Comparison of ENCODE assay signal across 8 mouse cellular contexts in the genomic region with DNA sequence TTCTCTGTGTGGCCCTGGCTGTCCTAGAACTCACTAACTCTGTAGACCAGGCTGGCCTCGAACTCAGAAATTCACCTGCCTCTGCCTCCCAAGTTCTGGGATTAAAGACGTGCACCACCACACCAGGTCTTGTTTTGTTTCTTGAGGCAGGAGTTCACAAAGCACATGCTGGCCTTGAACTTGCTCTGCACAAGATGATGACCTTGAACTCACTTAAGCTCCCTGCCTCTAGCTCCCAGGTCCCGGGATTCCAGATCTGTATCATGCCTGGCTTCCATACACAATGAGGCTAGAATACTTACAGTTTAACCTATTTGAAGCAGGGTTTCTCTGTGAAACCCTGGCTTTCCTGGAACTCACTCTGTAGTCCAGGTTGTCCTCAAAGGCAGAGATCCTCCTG. TPM values are rescaled to one million over a fixed set of nuclear protein-coding genes. Genes with fewer than 3 reads are reported as not detected.
DNase-seq lines count a peak whose midpoint lies in the region; ATAC-seq and TF ChIP-seq lines count a peak whose summit lies in the region.

No protein-coding gene starts in this region.

- DNase-seq in kidney, adult 18-20 months = no peak
- DNase-seq in hindbrain, embryonic 10.5 days (ENCODE audit: low spot score) = no peak
- no peak for DNase-seq in left cerebral cortex, postnatal 10 days (ENCODE audit: extremely low spot score in 1 of 2, low spot score in 2 of 2)
- no peak for DNase-seq in gastrocnemius, postnatal 4 days (ENCODE audit: low spot score in 2 of 2)
- DNase-seq in thymus, postnatal 14 days = no peak

- TF ChIP-seq POLR2A in bone marrow, adult 2 months (IDR thresholded peaks at IDR 0.05; ENCODE audit: borderline replicate concordance, control insufficient read depth, low read depth, low read length) = no peak

- intact Hi-C loops in left cerebral cortex, postnatal 10 days (cut with DNase I) = no loop called here

- TF ChIP-seq CTCF in bone marrow, adult 2 months (IDR thresholded peaks at IDR 0.05; ENCODE audit: control insufficient read depth, insufficient read depth, low read length) = no peak

- ATAC-seq in kidney, embryonic 15.5 days (replicated peaks; ENCODE audit: low FRiP score) = no peak
- no peak for ATAC-seq in midbrain, embryonic 15.5 days (replicated peaks)

- peak overlapping the region; percentile 98; the same call in 1 of the 2 replicates for H3K4me3 ChIP-seq in kidney, embryonic 15.5 days (replicated peaks)
- peak overlapping the region; percentile 26 for H3K4me3 ChIP-seq in bone marrow, adult 2 months (replicated peaks; ENCODE audit: control insufficient read depth, low read depth, low read length)
- H3K4me3 ChIP-seq in hindbrain, embryonic 10.5 days = peak overlapping the region; percentile 80
- H3K4me3 ChIP-seq in midbrain, embryonic 15.5 days = peak overlapping the region; percentile 94

- H3K9me3 ChIP-seq in kidney, embryonic 15.5 days (replicated peaks) = no peaks in the 10 kb centered on the region
- no peaks in the 10 kb centered on the region for H3K9me3 ChIP-seq in hindbrain, embryonic 10.5 days
- H3K9me3 ChIP-seq in midbrain, embryonic 15.5 days = no peaks in the 10 kb centered on the region

- H3K4me2 ChIP-seq in kidney, embryonic 15.5 days = peak overlapping the region; percentile 82; the same call in 1 of the 2 replicates
- peak overlapping the region; percentile 70 for H3K4me2 ChIP-seq in midbrain, embryonic 15.5 days

- H3K27me3 ChIP-seq in kidney, embryonic 15.5 days = no peaks in the 10 kb centered on the region
- no peaks in the 10 kb centered on the region for H3K27me3 ChIP-seq in hindbrain, embryonic 10.5 days (ENCODE audit: insufficient read depth, poor library complexity, severe bottlenecking)
- H3K27me3 ChIP-seq in midbrain, embryonic 15.5 days (replicated peaks) = no peaks in the 10 kb centered on the region

- no peak overlapping the region for H3K27ac ChIP-seq in kidney, embryonic 15.5 days
- no peak overlapping the region for H3K27ac ChIP-seq in bone marrow, adult 2 months (ENCODE audit: control insufficient read depth, insufficient read depth, low read depth, low read length, poor library complexity)
- H3K27ac ChIP-seq in hindbrain, embryonic 10.5 days = no peak overlapping the region
- H3K27ac ChIP-seq in midbrain, embryonic 15.5 days = no peak overlapping the region

- no peak overlapping the region for H3K9ac ChIP-seq in kidney, embryonic 15.5 days
- H3K9ac ChIP-seq in midbrain, embryonic 15.5 days = no peak overlapping the region

- WGBS in kidney, embryonic 15.5 days = 76% methylated on average over 3 of the region's 3 CpGs
- 70% methylated on average over 3 of the region's 3 CpGs for WGBS in bone marrow, adult 2 months
- WGBS in hindbrain, embryonic 10.5 days = 84% methylated on average over 3 of the region's 3 CpGs
- 80% methylated on average over 3 of the region's 3 CpGs for WGBS in midbrain, embryonic 15.5 days

- H3K36me3 ChIP-seq in kidney, embryonic 15.5 days = peaks cover 3% of the 10 kb centered on the region; the same call in 1 of the 2 replicates
- H3K36me3 ChIP-seq in hindbrain, embryonic 10.5 days = peaks cover 6% of the 10 kb centered on the region
- H3K36me3 ChIP-seq in midbrain, embryonic 15.5 days (replicated peaks) = no peaks in the 10 kb centered on the region

- H3K4me1 ChIP-seq in kidney, embryonic 15.5 days = peaks cover 21% of the 10 kb centered on the region
- peaks cover 4% of the 10 kb centered on the region; the same call in 1 of the 2 replicates for H3K4me1 ChIP-seq in bone marrow, adult 2 months (ENCODE audit: control insufficient read depth, insufficient read depth, low read length)
- peaks cover 21% of the 10 kb centered on the region for H3K4me1 ChIP-seq in hindbrain, embryonic 10.5 days (replicated peaks)
- H3K4me1 ChIP-seq in midbrain, embryonic 15.5 days = peaks cover 31% of the 10 kb centered on the region

RNA-seq across cellular contexts. Expression of gene Fbxo33, which starts 2.2 kb away (rescaled TPM):
- 7.8 and 9.8 TPM in 2 replicates for polyA plus RNA-seq in kidney, embryonic 15.5 days (2015; fragmentation: Nextera tagmentation; extraction: Ambion mirVana)
- polyA plus RNA-seq in bone marrow, adult 2 months (2011; ENCODE audit: insufficient read depth, insufficient read length, low replicate concordance, missing spikeins) = 12.0 and 31.7 TPM in 2 replicates
- polyA plus RNA-seq in hindbrain, embryonic 10.5 days (2016; fragmentation: Nextera tagmentation; extraction: Ambion mirVana) = 5.8 and 6.4 TPM in 2 replicates
- 7.3 and 8.1 TPM in 2 replicates for polyA plus RNA-seq in midbrain, embryonic 15.5 days (2015; fragmentation: Nextera tagmentation; extraction: Ambion mirVana)
- 10 to 100 TPM; 29.6 to 32.9 TPM for total RNA-seq in left cerebral cortex, postnatal 10 days (2021)
- 1 to 10 TPM; 6.9 to 7.4 TPM for total RNA-seq in gastrocnemius, postnatal 4 days (2021)

Comparison
In these comparisons a context has a peak if more than half of its experiments do, and no peak if none do; other contexts are left out.
1. H3K4me3 ChIP-seq: peak in every context shown above with its lines; median percentile 98 in kidney, embryonic 15.5 days; 94 in midbrain, embryonic 15.5 days; 80 in hindbrain, embryonic 10.5 days; 26 in bone marrow, adult 2 months.